Mouse (Mus musculus) G1E (cell line): Measurements from ENCODE around the gene Smoc1. TPM values are rescaled to one million over a fixed set of nuclear protein-coding genes. Genes with fewer than 3 reads are reported as not detected.

Experiments
- ATAC-seq: 2 replicates; pipeline ENCODE4 v1.8.0; 2016; ENCODE audit warnings: mild to moderate bottlenecking; ENCODE audit not compliant: insufficient number of reproducible peaks, poor library complexity, low FRiP score, severe bottlenecking; ENCODE audit errors: extremely low read depth
- DNase-seq: peaks from one replicate; pipeline ENCODE4 v3.0.0; 2012; ENCODE audit warnings: low spot score
- H3K27me3 ChIP-seq: 2 replicates; pipeline ENCODE4 v1.6.1; 2012; ENCODE audit warnings: mild to moderate bottlenecking, low read length, inconsistent platforms; ENCODE audit not compliant: insufficient read depth
- H3K36me3 ChIP-seq: replicated peaks from 2 replicates; pipeline ENCODE3; 2012; ENCODE audit warnings: mild to moderate bottlenecking, inconsistent platforms
- H3K4me1 ChIP-seq: 2 replicates; pipeline ENCODE4 v1.6.1; 2012; ENCODE audit warnings: low read depth, low read length, inconsistent platforms, mixed read lengths; ENCODE audit not compliant: insufficient read depth
- H3K4me3 ChIP-seq: 2 replicates; pipeline ENCODE4 v1.5.1; 2012; ENCODE audit warnings: low read depth, mild to moderate bottlenecking, inconsistent platforms, low read length, moderate library complexity, mixed read lengths
- H3K9me3 ChIP-seq: replicated peaks from 2 replicates; pipeline ENCODE4 v1.6.1; 2012; ENCODE audit warnings: inconsistent platforms
- CTCF ChIP-seq: IDR thresholded peaks from 2 replicates; pipeline ENCODE4 v1.5.1; 2012; ENCODE audit warnings: low read depth, low read length, inconsistent platforms, mixed read lengths
- GATA1 ChIP-seq: IDR thresholded peaks from 2 replicates; pipeline ENCODE4 v1.6.1; 2012; ENCODE audit warnings: borderline replicate concordance, low read length, inconsistent platforms, mixed read lengths
- GATA2 ChIP-seq: IDR thresholded peaks from 2 replicates; pipeline ENCODE4 v1.6.1; 2012; ENCODE audit warnings: low read depth, low read length, inconsistent platforms, borderline replicate concordance
- POLR2AphosphoS5 ChIP-seq: IDR thresholded peaks from 2 replicates; pipeline ENCODE4 v1.6.1; 2012; ENCODE audit warnings: low read depth, low read length, inconsistent platforms; ENCODE audit not compliant: insufficient replicate concordance
- TAL1 ChIP-seq: conservative IDR thresholded peaks from 2 replicates; pipeline ENCODE4 v1.6.1; 2012; ENCODE audit warnings: low read depth, low read length, inconsistent platforms, mixed read lengths
- polyA plus RNA-seq: library from polyadenylated mRNA; stranded (reverse); fragments of >175 nt; gene quantifications from 2 replicates; pipeline ENCODE4 v1.2.3, GENCODE M21; 2012
- total RNA-seq, 2 experiments: library from RNA; stranded (forward) in 1 of 2; stranded (reverse) in 1 of 2; fragments of 200-1000 nt in 1 of 2; fragments of >200 nt in 1 of 2; fragmentation: Nextera tagmentation in 1 of 2; gene quantifications; 2 replicates each; pipeline ENCODE4 v1.2.3; 2014 to 2017

Gene Smoc1
- total and polyA plus RNA-seq, 3 experiments: 10.6 to 36.3 (median 28.1) TPM

DNA sequence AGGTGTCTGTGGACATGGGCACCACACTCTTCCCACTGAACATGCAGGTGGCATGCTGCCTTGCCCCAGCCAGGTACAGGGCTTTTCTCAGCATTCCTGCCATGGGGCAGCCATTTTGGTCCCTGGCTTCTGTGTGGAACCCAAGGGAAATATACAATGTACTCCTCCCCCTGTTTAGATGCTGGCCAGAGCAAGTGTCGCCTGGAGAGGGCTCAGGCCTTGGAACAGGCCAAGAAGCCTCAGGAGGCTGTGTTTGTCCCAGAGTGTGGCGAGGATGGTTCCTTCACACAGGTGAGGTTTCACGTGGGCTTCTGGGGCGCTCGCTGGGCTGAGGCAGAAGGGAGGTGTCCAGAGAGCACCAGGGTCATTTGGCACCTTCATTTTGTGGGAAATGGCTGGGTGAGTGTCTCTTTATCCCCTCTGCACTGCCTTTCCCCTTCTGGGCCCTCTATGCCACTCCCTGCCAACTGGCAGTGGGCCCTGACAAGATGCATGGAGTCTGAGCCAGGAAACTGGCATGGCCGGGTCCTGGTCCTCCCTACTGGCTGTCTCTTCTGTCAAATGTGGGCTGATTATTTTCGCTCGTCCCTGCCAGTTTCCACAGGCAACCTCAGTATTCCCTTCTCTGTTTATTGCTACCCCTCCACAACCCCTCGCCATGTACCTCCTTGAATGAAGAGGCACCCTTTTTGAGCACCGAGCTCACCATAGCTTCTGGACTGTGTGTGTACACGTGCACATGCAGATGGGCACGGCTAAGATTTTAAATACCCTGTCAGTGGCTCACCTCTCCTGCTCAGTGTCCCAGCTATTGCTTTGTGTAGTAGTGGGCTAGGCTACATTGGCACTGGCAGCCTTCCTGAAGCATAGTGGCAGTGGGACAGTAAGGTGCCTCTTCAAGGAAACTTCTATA lies 79.4 kb downstream of the Smoc1 start:
- Histone ChIP-seq H3K4me3 (no peak overlapping the region), H3K9me3 (no peaks in the 10 kb centered on the region), H3K4me1 (peaks cover 6% of the 10 kb centered on the region), H3K36me3 (peaks cover 92% of the 10 kb centered on the region), H3K27me3 (no peaks in the 10 kb centered on the region)
- TF ChIP-seq TAL1: no peak
- DNase-seq: no peak
- ATAC-seq: no peak

DNA sequence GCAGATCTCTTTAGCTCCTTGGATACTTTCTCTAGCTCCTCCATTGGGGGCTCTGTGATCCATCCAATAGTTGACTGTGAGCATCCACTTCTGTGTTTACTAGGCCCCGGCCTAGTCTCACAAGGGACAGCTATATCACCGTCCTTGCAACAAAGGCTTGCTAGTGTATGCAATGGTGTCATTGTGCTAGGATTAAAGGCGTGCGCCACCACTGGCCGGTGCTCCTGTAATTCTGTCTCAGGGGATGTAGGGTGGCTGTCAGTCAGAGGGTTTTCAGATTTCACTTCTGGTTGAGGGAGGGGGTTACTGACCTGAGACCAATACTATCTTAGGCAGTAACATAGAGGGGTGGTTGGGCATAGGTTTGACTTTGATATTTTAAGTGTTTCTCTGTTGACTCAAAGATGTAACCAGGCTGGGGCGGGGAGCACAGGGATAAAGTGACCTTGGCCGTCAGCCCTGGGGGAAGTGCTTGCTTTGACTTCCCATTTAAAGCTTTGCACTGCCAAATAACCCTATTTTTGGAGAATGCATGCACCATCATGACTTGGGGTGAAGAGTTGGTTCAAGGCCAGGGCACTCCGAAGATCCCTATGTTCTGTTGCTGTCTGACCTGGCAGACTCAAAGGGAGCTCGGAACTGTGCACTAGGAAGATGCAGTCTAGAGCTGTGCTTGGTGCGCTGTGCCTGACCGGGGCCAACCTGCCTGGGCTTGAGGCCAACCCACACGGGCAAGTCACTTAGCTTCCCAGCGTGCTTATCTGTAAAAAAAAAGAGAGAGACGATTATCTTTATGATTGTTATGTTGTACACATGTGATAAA lies 80.9 kb downstream of the Smoc1 start:
- no peak for TF ChIP-seq TAL1
- TF ChIP-seq GATA2: no peak
- TF ChIP-seq CTCF: no peak
- TF ChIP-seq GATA1: no peak
- TF ChIP-seq POLR2AphosphoS5: no peak
- peaks cover 90% of the 10 kb centered on the region for H3K36me3 ChIP-seq
- no peaks in the 10 kb centered on the region for H3K27me3 ChIP-seq

DNA sequence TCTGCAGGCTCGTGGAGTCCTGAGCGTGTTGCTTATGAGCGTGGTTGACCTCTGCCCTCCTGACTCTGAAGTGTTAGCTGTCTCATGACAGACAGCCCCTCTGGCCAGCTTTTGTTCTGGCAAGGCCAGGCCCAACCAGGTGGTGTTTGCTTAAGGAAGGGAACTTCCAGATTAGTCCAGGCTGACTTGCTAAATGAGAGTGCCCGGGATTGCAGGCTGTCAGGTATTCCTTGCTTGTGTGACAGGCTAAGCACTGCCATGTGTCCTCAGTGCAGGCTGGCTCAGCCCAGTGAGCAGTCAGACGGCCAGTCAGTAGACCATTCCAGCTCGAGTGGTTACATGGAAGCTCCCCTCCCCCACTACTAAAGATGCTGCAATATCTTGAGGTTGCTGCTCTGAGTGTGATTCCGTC lies 82.0 kb downstream of the Smoc1 start:
- H3K9me3 ChIP-seq: no peaks in the 10 kb centered on the region
- no peak overlapping the region for H3K4me3 ChIP-seq

More for the DNA sequence above, 80.9 kb downstream of the Smoc1 start:
- no peak overlapping the region for H3K4me3 ChIP-seq
- ATAC-seq (no peak), DNase-seq (no peak)
- H3K9me3 ChIP-seq: no peaks in the 10 kb centered on the region
- H3K4me1 ChIP-seq: peaks cover 6% of the 10 kb centered on the region

DNA sequence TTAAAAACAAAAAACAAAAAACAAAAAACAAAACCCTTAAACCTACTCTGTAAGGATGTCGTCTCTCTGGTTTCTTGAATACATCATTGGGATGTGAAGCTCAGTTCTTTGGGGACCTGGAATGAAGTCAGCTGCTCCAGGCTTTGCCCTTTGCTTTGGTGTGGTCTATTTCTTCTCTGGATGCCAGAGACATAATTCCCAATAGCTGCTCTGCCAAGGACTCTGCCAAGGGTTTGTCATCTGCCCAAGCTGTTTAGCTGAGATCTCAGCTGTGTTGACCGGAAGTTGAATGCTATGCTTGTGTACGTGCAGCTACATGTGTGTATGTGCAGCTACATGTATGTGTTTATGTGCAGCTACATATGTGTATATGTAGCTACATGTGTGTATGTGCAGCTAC lies 83.4 kb downstream of the Smoc1 start:
- ATAC-seq (no peak), DNase-seq (no peak)
- no peak overlapping the region; the same call in 1 of the 2 replicates for H3K4me3 ChIP-seq
- TF ChIP-seq POLR2AphosphoS5 (no peak), TAL1 (no peak), GATA1 (no peak)
- H3K4me1 ChIP-seq: peaks cover 6% of the 10 kb centered on the region
- H3K27me3 ChIP-seq: no peaks in the 10 kb centered on the region
- H3K36me3 ChIP-seq: peaks cover 78% of the 10 kb centered on the region
- no peaks in the 10 kb centered on the region for H3K9me3 ChIP-seq

More for the DNA sequence above, 82.0 kb downstream of the Smoc1 start:
- Histone ChIP-seq H3K4me1 (peaks cover 6% of the 10 kb centered on the region), H3K27me3 (no peaks in the 10 kb centered on the region), H3K36me3 (peaks cover 82% of the 10 kb centered on the region)
- DNase-seq (no peak), ATAC-seq (no peak)
- TF ChIP-seq TAL1 (no peak), CTCF (no peak), GATA1 (no peak)

DNA sequence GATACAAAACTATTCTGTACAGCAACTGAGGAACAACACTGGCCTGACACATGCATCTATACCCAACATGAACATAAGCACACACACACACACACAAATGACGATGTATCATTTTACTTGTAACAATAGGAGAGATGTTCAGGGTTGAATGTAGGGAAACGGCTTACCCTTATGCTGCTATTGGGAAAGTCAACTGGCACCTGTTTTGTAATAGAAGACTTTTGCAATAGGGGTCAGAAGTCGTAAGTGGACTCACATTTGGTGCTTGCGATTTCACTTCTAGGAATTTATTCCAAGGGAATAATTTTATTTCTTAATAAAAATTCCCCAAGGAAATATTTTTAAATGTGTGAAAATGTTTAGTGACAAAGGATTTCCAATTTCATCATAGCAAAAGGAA lies 85.7 kb downstream of the Smoc1 start:
- Histone ChIP-seq H3K4me1 (peaks cover 6% of the 10 kb centered on the region), H3K36me3 (peaks cover 73% of the 10 kb centered on the region), H3K27me3 (no peaks in the 10 kb centered on the region), H3K4me3 (no peak overlapping the region), H3K9me3 (no peaks in the 10 kb centered on the region)
- TF ChIP-seq CTCF (no peak), TAL1 (no peak), GATA1 (no peak), GATA2 (no peak), POLR2AphosphoS5 (no peak)
- ATAC-seq (no peak), DNase-seq (no peak)

DNA sequence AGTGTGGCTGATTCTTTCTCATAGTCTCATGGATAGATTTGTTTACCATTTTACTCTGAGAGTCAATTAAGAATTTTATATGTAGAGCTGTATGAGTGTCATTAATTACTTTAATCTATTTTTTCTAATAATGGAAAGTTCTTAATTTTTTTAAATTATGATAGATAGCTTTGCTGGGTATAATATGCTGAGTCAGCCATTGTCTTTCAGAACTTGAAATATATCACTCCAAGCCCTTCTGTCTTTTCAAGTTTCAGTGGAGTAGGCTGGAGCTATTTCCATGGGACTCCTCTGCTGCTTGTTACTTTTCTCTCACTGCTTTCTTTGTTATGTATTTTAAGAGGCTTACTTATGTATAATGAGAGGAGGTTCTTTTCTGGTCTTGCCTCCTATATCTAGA lies 93.7 kb downstream of the Smoc1 start:
- TF ChIP-seq GATA1 (no peak), TAL1 (no peak), POLR2AphosphoS5 (no peak), GATA2 (no peak), CTCF (no peak)

More for the DNA sequence above, 93.7 kb downstream of the Smoc1 start:
- H3K27me3 ChIP-seq: no peaks in the 10 kb centered on the region
- no peak for ATAC-seq
- H3K9me3 ChIP-seq: 0 out of 2 replicates have a peak, but pooled peaks cover 2% of the 10 kb centered on the region
- no peak for DNase-seq
- H3K36me3 ChIP-seq: peaks cover 36% of the 10 kb centered on the region
- H3K4me3 ChIP-seq: no peak overlapping the region
- H3K4me1 ChIP-seq: no peaks in the 10 kb centered on the region
